Mouse (Mus musculus) liver, adult 2 months (tissue): ENCODE measurements around the gene Miox.

ENCODE experiments used
- CTCF ChIP-seq: fragments of 200-500 bp; IDR thresholded peaks from 2 replicates; pipeline ENCODE4 v1.5.1; 2011; ENCODE audit warnings: low read depth, low read length, control low read depth
- POLR2A ChIP-seq: fragments of 200-500 bp; IDR thresholded peaks from 2 replicates; pipeline ENCODE4 v1.6.1; 2011; ENCODE audit warnings: low read length, control low read depth; ENCODE audit not compliant: insufficient read depth; ENCODE audit errors: extremely low read depth

DNA sequence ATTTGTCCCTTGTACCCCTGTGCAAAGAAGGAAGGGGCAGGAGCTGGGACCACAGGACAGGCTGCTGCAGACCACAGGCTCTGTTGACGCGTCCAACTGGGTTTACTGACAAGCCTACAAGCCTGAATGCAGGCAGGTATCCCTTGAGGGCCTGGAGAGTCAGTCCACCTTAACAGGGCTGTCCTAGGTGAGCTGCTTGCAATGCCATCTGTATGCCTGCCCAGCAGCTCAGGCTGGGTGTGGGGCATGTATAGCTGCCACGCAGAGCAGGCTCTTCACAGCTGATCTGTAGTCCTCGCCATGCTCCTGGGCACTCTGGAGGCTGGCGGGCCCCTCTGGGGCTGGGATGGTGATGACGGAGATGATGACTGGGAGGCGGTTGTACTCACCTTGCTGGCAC, 50.4 kb downstream of the Miox start, which contains the start of gene Klhdc7b:
- TF ChIP-seq CTCF (no peak), POLR2A (no peak)
